Mouse (Mus musculus) kidney, adult 2 months (tissue): ENCODE measurements around the gene Thsd7a.

Experiments
- CTCF ChIP-seq: fragments of 200-500 bp; conservative IDR thresholded peaks from 2 replicates; pipeline ENCODE4 v1.5.1; 2011; ENCODE audit warnings: low read depth, mild to moderate bottlenecking, control low read depth, low read length, moderate library complexity, mixed read lengths; ENCODE audit not compliant: insufficient read depth, insufficient read length
- POLR2A ChIP-seq: fragments of 200-500 bp; IDR thresholded peaks from one replicate; pipeline ENCODE4 v1.6.1; 2011; ENCODE audit warnings: low read depth, low read length, control low read depth

GRCm38 (mm10) chr6:12575619-12576216 is 173.5 kb downstream of the Thsd7a start:
- TF ChIP-seq CTCF (no peak), POLR2A (no peak)
